Mouse (Mus musculus) liver, adult (tissue): ENCODE measurements around the gene Cyp26b1.

Experiments
- GATA4 ChIP-seq: IDR thresholded peaks from 2 replicates; pipeline ENCODE4 v1.6.1; 2014; ENCODE audit warnings: mild to moderate bottlenecking, low read length; ENCODE audit not compliant: insufficient replicate concordance

The Cyp26b1 gene

GRCm38 (mm10) chr6:84593693-84594092 is at the start of gene Cyp26b1:
Gene Cyp26b1, minus strand, starts transcription at chr6:84593908.
- TF ChIP-seq GATA4 = no peak

- TF ChIP-seq GATA4 = no peak
Measured at GRCm38 (mm10) chr6:84641062-84641431, 47.3 kb upstream of the Cyp26b1 start.

- TF ChIP-seq GATA4 = peak; percentile 98
Measured at GRCm38 (mm10) chr6:84640324-84641061, 46.8 kb upstream of the Cyp26b1 start.

- TF ChIP-seq GATA4 = peak; percentile 80
Measured at GRCm38 (mm10) chr6:84638206-84638605, 44.5 kb upstream of the Cyp26b1 start.

GRCm38 (mm10) chr6:84631588-84631987 is 37.9 kb upstream of the Cyp26b1 start:
- no peak; the same call in 1 of the 2 replicates for TF ChIP-seq GATA4

GRCm38 (mm10) chr6:84630276-84630675 is 36.6 kb upstream of the Cyp26b1 start:
- TF ChIP-seq GATA4 = peak; percentile 92

- no peak; the same call in 1 of the 2 replicates for TF ChIP-seq GATA4
Measured at GRCm38 (mm10) chr6:84628831-84629230, 35.1 kb upstream of the Cyp26b1 start.

GRCm38 (mm10) chr6:84626398-84626797 is 32.7 kb upstream of the Cyp26b1 start:
- TF ChIP-seq GATA4 = peak; percentile 71; the same call in 1 of the 2 replicates

GRCm38 (mm10) chr6:84619166-84619565 is 25.5 kb upstream of the Cyp26b1 start:
- TF ChIP-seq GATA4 = no peak

GRCm38 (mm10) chr6:84617051-84617450 is 23.3 kb upstream of the Cyp26b1 start:
- no peak for TF ChIP-seq GATA4

- no peak for TF ChIP-seq GATA4
Measured at GRCm38 (mm10) chr6:84616586-84616985, 22.9 kb upstream of the Cyp26b1 start.

GRCm38 (mm10) chr6:84613561-84613960 is 19.9 kb upstream of the Cyp26b1 start:
- TF ChIP-seq GATA4 = no peak

GRCm38 (mm10) chr6:84601136-84601889 is 7.6 kb upstream of the Cyp26b1 start:
- no peak for TF ChIP-seq GATA4

GRCm38 (mm10) chr6:84598725-84599124 is 5.0 kb upstream of the Cyp26b1 start:
- TF ChIP-seq GATA4 = no peak

GRCm38 (mm10) chr6:84594626-84595025 is 918 bp upstream of the Cyp26b1 start:
- no peak for TF ChIP-seq GATA4
